Mouse (Mus musculus) testis, adult 2 months (tissue): ENCODE measurements around the gene Ube2e1.

Experiments used
- CTCF ChIP-seq: fragments of 200-500 bp; IDR thresholded peaks from 2 replicates; pipeline ENCODE4 v1.5.1; 2012; ENCODE audit warnings: low read depth, mild to moderate bottlenecking, inconsistent platforms, low read length, moderate library complexity; ENCODE audit not compliant: control insufficient read depth, insufficient read depth, insufficient replicate concordance
- POLR2A ChIP-seq: fragments of 200-500 bp; IDR thresholded peaks from 2 replicates; pipeline ENCODE4 v1.6.1; 2012; ENCODE audit warnings: low read depth, mild to moderate bottlenecking, inconsistent platforms, low read length, moderate library complexity; ENCODE audit not compliant: control insufficient read depth

- TF ChIP-seq CTCF (no peak), POLR2A (no peak)
Observed at GRCm38 (mm10) chr14:18326968-18327672, 4.5 kb downstream of the Ube2e1 start.
